Mouse (Mus musculus) liver, embryonic 13.5 days (tissue): ENCODE data around the gene Dmbx1. TPM values are rescaled to one million over a fixed set of nuclear protein-coding genes. Genes with fewer than 3 reads are reported as not detected.

ENCODE experiments used
- ATAC-seq: fragments of 200-750 bp; cut with Nextera tagmentation; 2 replicates; pipeline ENCODE4 v1.8.0; 2017; ENCODE audit warnings: low read depth, mild to moderate bottlenecking, moderate number of reproducible peaks, moderate library complexity
- DNase-seq: peaks from one replicate; pipeline ENCODE4 v3.0.0; 2022
- H3K27ac ChIP-seq: fragments of 300-500 bp; sonication (generic); 2 replicates; pipeline ENCODE4 v1.5.1; 2015; ENCODE audit warnings: moderate library complexity, mild to moderate bottlenecking, inconsistent platforms
- H3K27me3 ChIP-seq: fragments of 300-500 bp; sonication (generic); 2 replicates; pipeline ENCODE4 v1.6.1; 2015; ENCODE audit warnings: mild to moderate bottlenecking, inconsistent platforms
- H3K36me3 ChIP-seq: fragments of 300-500 bp; sonication (generic); 2 replicates; pipeline ENCODE4 v1.6.1; 2015; ENCODE audit warnings: mild to moderate bottlenecking, inconsistent platforms
- H3K4me1 ChIP-seq: fragments of 300-500 bp; sonication (generic); replicated peaks from 2 replicates; pipeline ENCODE4 v1.6.1; 2015; ENCODE audit warnings: inconsistent platforms
- H3K4me2 ChIP-seq: fragments of 300-500 bp; sonication (generic); 2 replicates; pipeline ENCODE4 v1.6.1; 2015; ENCODE audit warnings: inconsistent platforms, mild to moderate bottlenecking, moderate library complexity
- H3K4me3 ChIP-seq: fragments of 300-500 bp; sonication (generic); replicated peaks from 2 replicates; pipeline ENCODE4 v1.5.1; 2015; ENCODE audit warnings: mild to moderate bottlenecking, inconsistent platforms
- H3K9ac ChIP-seq: fragments of 300-500 bp; sonication (generic); 2 replicates; pipeline ENCODE4 v1.6.1; 2015; ENCODE audit warnings: mild to moderate bottlenecking, inconsistent platforms
- H3K9me3 ChIP-seq: fragments of 300-500 bp; sonication (generic); replicated peaks from 2 replicates; pipeline ENCODE4 v1.6.1; 2016; ENCODE audit warnings: inconsistent platforms
- WGBS: fragments of 180-500 bp; shearing (Covaris S2); methylation state at CpG from one replicate; pipeline ENCODE4 v1.1.7; 2015; ENCODE audit not compliant: insufficient replicate concordance; 5-methylcytosine and 5-hydroxymethylcytosine counted together
- polyA plus RNA-seq: library from polyadenylated mRNA; unstranded; fragments of >200 nt; fragmentation: Nextera tagmentation; extraction: Ambion mirVana; gene quantifications from 2 replicates; pipeline ENCODE4 v1.2.1, GENCODE M21; 2015

Dmbx1 gene
- polyA plus RNA-seq, 1 experiment from 2014 or later, result not detected

DNA sequence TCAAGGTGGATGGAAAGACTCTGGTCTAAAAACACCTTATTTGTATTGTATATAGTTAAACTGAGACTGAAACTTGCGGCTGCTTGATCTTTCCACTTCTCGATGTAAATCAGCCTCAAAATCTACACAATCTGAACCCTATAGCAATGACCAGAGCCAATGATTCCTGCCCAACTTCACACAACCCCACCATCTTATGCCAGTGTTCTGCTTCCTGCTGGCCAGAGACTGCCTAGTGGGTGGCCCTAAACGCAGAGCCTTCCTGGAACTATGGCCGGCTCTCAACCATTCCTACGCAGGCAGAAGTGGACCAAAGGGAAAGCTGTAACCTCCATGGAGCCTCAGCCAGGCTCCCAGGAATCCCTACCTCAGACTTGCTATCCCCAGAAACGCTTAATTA is 24.0 kb upstream of the Dmbx1 start:
- DNase-seq, result no peak
- Histone ChIP-seq H3K9ac (no peak overlapping the region), H3K4me2 (no peak overlapping the region), H3K4me3 (no peak overlapping the region; the same call in 1 of the 2 replicates), H3K27me3 (peaks cover 92% of the 10 kb centered on the region), H3K4me1 (peaks cover 6% of the 10 kb centered on the region), H3K36me3 (no peaks in the 10 kb centered on the region), H3K27ac (no peak overlapping the region), H3K9me3 (no peaks in the 10 kb centered on the region)
- WGBS, result 13% methylated on average over 6 of the region's 6 CpGs
- no peak for ATAC-seq

DNA sequence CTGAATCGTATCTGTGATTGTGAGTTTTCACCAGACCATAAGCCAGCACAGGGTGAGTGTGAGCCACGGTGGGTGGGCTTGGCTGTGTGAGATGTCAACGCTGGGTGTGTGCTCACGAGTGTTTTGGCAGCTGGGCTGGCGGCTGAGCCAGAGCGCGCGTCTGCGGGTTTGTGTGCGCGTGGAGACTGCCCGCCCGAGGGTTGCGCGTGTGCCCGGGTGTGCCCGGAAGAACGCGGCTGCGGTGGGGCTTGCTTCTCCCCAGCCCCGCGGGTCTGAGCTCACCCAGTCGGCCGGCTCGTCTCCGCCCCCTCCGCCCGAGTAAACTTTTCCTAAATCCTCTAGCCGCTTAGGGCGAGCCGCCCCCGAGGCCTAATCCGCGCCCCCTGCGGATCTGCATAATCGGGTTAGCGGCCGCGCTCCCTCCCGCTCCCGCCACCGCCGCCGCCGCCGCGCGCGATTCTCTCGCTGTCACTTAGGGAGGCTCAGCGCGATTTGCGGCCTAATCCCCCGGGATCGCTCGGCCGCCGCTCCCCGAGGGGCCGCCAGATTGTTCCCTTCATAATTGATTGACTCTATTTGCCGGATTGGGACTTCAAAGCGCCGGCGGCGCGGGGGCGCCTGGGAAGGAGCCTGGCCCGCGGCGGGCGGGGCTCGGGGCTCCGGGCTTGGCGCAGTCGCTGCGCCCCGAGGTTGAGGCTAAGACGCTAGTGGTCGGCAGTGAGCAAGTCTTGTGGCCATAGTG is 23.1 kb upstream of the Dmbx1 start:
- H3K9me3 ChIP-seq, result no peaks in the 10 kb centered on the region
- H3K4me1 ChIP-seq, result peaks cover 6% of the 10 kb centered on the region
- no peak overlapping the region for H3K27ac ChIP-seq
- DNase-seq, result no peak
- peak overlapping the region; percentile 67 for H3K4me2 ChIP-seq
- H3K4me3 ChIP-seq, result peak overlapping the region; percentile 53
- H3K9ac ChIP-seq, result peak overlapping the region; percentile 45
- WGBS, result under 1% methylated on average over 79 of the region's 79 CpGs
- peaks cover 88% of the 10 kb centered on the region for H3K27me3 ChIP-seq
- H3K36me3 ChIP-seq, result no peaks in the 10 kb centered on the region
- ATAC-seq, result no peak

- peaks cover 88% of the 10 kb centered on the region for H3K27me3 ChIP-seq
- H3K36me3 ChIP-seq, result no peaks in the 10 kb centered on the region
- no peak overlapping the region for H3K4me3 ChIP-seq
- DNase-seq (no peak), ATAC-seq (no peak)
- no peaks in the 10 kb centered on the region for H3K9me3 ChIP-seq
- WGBS, result 17% methylated on average over 7 of the region's 7 CpGs
- H3K4me1 ChIP-seq, result peaks cover 5% of the 10 kb centered on the region; the same call in 1 of the 2 replicates
- no peak overlapping the region for H3K27ac ChIP-seq
- no peak overlapping the region for H3K9ac ChIP-seq
- H3K4me2 ChIP-seq, result no peak overlapping the region
Observed at GRCm38 (mm10) chr4:115961991-115962390, 22.3 kb upstream of the Dmbx1 start.

- H3K4me2 ChIP-seq, result no peak overlapping the region
- peaks cover 91% of the 10 kb centered on the region for H3K27me3 ChIP-seq
- no peak for ATAC-seq
- H3K9me3 ChIP-seq, result no peaks in the 10 kb centered on the region
- H3K4me3 ChIP-seq, result no peak overlapping the region
- H3K4me1 ChIP-seq, result no peaks in the 10 kb centered on the region; the same call in 1 of the 2 replicates
- H3K9ac ChIP-seq, result no peak overlapping the region
- no peak overlapping the region for H3K27ac ChIP-seq
- DNase-seq, result no peak
- no peaks in the 10 kb centered on the region for H3K36me3 ChIP-seq
Observed at GRCm38 (mm10) chr4:115959546-115959945, 19.8 kb upstream of the Dmbx1 start.

DNA sequence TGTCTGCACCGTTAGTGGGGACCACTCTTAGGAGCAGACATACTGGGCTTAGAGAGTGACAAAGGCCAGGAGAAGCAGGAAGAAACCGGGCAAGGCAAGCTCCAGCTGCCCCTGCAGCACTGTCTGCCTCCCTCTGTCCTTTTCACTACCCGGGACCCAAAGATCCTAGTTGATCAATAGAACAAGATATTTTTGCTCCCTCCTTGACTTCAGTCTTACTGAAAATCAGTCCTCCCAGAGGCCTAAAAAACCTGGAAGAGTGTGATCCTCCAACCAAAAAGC is 15.7 kb upstream of the Dmbx1 start:
- H3K9me3 ChIP-seq, result no peaks in the 10 kb centered on the region
- no peak overlapping the region for H3K27ac ChIP-seq
- DNase-seq, result no peak
- no peaks in the 10 kb centered on the region for H3K4me1 ChIP-seq
- no peak overlapping the region for H3K4me3 ChIP-seq
- H3K27me3 ChIP-seq, result peaks cover 87% of the 10 kb centered on the region
- H3K9ac ChIP-seq, result no peak overlapping the region
- H3K4me2 ChIP-seq, result no peak overlapping the region
- H3K36me3 ChIP-seq, result no peaks in the 10 kb centered on the region
- 10% methylated on average over 3 of the region's 3 CpGs for WGBS
- ATAC-seq, result no peak

- no peaks in the 10 kb centered on the region for H3K9me3 ChIP-seq
- no peak overlapping the region for H3K27ac ChIP-seq
- DNase-seq, result no peak
- H3K27me3 ChIP-seq, result peaks cover 87% of the 10 kb centered on the region
- no peak for ATAC-seq
- H3K4me2 ChIP-seq, result no peak overlapping the region
- no peaks in the 10 kb centered on the region for H3K36me3 ChIP-seq
- WGBS, result 5% methylated on average over 19 of the region's 19 CpGs
- no peaks in the 10 kb centered on the region for H3K4me1 ChIP-seq
- no peak overlapping the region for H3K4me3 ChIP-seq
- H3K9ac ChIP-seq, result no peak overlapping the region
Observed at GRCm38 (mm10) chr4:115954656-115955493, 15.1 kb upstream of the Dmbx1 start.

- H3K4me1 ChIP-seq, result no peaks in the 10 kb centered on the region
- no peak overlapping the region for H3K4me2 ChIP-seq
- WGBS, result 32% methylated on average over 5 of the region's 5 CpGs
- no peak for ATAC-seq
- no peak overlapping the region for H3K4me3 ChIP-seq
- H3K9ac ChIP-seq, result no peak overlapping the region
- H3K27me3 ChIP-seq, result peaks cover 92% of the 10 kb centered on the region
- no peak overlapping the region for H3K27ac ChIP-seq
- no peaks in the 10 kb centered on the region for H3K36me3 ChIP-seq
- DNase-seq, result no peak
- H3K9me3 ChIP-seq, result no peaks in the 10 kb centered on the region
Observed at GRCm38 (mm10) chr4:115953559-115953958, 13.8 kb upstream of the Dmbx1 start.

- DNase-seq, result peak; percentile 8
- H3K4me3 ChIP-seq, result no peak overlapping the region
- H3K36me3 ChIP-seq, result no peaks in the 10 kb centered on the region
- no peaks in the 10 kb centered on the region for H3K9me3 ChIP-seq
- no peak overlapping the region for H3K9ac ChIP-seq
- no peak overlapping the region for H3K4me2 ChIP-seq
- WGBS, result 9% methylated on average over 6 of the region's 6 CpGs
- H3K4me1 ChIP-seq, result no peaks in the 10 kb centered on the region
- H3K27ac ChIP-seq, result no peak overlapping the region
- peaks cover 89% of the 10 kb centered on the region for H3K27me3 ChIP-seq
- ATAC-seq, result no peak
Observed at GRCm38 (mm10) chr4:115952758-115953157, 13.0 kb upstream of the Dmbx1 start.

DNA sequence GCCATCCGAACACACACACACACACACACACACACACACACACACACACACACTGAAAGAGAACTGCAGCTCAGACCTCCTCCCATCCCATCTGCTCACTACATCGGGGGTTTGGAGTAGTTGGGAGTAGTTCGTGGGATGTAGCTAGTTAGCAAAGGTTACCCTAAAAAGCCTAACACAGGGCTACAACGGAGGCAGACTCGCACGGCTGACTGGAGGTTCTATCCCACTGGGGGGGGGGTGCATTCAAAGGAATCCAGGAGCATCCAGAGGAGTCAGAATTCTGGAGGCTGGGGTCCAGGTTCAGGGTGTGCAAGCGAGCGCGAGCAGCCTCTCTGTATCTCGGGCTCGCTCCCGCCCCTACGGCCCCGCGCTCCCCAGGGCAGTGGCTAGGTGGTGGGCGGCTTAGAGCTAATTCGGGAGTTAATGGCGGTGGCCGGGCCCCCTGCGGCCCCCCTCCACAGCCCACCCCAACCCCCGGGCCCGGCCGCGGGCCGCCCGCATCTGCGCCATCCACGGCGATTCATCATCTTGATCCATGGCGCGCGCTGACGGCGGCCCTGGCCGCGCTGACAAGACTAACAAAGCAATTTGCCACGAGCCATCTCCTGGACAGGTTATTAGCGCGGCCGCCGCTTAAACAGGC is 4.1 kb upstream of the Dmbx1 start:
- no peak for ATAC-seq
- Histone ChIP-seq H3K9me3 (no peaks in the 10 kb centered on the region), H3K27me3 (peaks cover 87% of the 10 kb centered on the region), H3K36me3 (no peaks in the 10 kb centered on the region), H3K9ac (no peak overlapping the region), H3K4me1 (peaks cover 8% of the 10 kb centered on the region), H3K27ac (no peak overlapping the region), H3K4me3 (no peak overlapping the region), H3K4me2 (no peak overlapping the region)
- WGBS, result under 1% methylated on average over 41 of the region's 41 CpGs
- no peak for DNase-seq

DNA sequence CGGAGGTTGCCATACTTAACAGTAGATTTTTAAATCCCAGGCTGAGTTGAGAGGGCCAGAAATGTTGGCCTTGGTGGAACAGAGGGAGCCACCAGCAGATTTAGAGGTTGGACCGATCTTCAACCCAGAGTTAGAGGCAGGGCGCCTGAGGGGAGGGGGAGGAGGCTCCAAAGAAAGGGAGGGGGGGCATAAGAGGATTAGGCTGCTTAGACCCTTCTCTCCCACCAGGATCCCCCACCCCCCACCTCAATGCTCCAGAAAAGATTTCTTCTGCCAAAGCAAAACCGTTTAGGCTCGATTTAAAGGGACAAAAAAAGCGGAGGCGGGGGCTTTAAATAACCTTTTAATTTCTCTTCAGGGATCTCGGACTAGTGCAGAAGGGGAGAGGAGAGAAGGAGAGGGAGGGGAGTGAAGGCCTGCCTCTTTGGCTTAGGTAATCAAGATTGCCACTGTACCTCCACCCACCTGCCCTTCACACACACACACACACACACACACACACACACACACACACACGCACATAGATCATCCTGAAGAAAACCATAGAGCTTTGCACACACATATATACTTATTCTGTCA is 1.6 kb upstream of the Dmbx1 start:
- DNase-seq (no peak), ATAC-seq (no peak)
- Histone ChIP-seq H3K27me3 (peaks cover 100% of the 10 kb centered on the region), H3K4me3 (no peak overlapping the region), H3K27ac (no peak overlapping the region), H3K4me2 (no peak overlapping the region), H3K4me1 (peaks cover 11% of the 10 kb centered on the region), H3K36me3 (no peaks in the 10 kb centered on the region), H3K9me3 (no peaks in the 10 kb centered on the region), H3K9ac (no peak overlapping the region)
- 9% methylated on average over 9 of the region's 9 CpGs for WGBS

GRCm38 (mm10) chr4:115940681-115941080 is 955 bp upstream of the Dmbx1 start:
- no peak for ATAC-seq
- WGBS, result 5% methylated on average over 3 of the region's 3 CpGs

More at GRCm38 (mm10) chr4:115940681-115941080, 955 bp upstream of the Dmbx1 start:
- Histone ChIP-seq H3K4me3 (no peak overlapping the region), H3K4me1 (peaks cover 11% of the 10 kb centered on the region), H3K4me2 (no peak overlapping the region), H3K27me3 (peaks cover 100% of the 10 kb centered on the region), H3K27ac (no peak overlapping the region), H3K9me3 (no peaks in the 10 kb centered on the region), H3K36me3 (no peaks in the 10 kb centered on the region), H3K9ac (no peak overlapping the region)
- DNase-seq, result no peak
